Mouse (Mus musculus): Measurements from ENCODE around the gene Plcz1.

DNA sequence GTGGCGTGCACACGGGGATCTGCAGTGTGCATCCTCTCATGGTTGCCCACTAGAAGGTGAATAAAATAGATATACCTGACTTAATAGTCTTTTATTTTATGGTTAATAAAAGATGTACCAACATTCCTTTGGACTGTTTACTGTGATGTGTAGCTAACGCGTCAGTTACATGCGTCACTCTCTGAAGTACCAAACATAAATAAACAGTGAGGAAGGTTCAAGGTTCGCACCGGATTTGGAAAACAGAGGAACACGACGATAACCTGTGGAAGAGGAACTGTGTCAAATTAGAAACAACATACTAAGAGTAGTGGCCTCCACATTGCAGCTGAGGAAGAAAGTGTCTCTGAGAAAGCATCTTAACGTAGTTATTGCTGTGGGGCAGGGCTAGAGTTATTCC is 51.7 kb downstream of the Plcz1 start:
- TF ChIP-seq POLR2A (IDR thresholded peaks at IDR 0.05; ENCODE audit: insufficient read depth, low read length) = no peak
- no peak for TF ChIP-seq CTCF (IDR thresholded peaks at IDR 0.05; ENCODE audit: low read depth, low read length)
- no peak for TF ChIP-seq EP300 (IDR thresholded peaks at IDR 0.05; ENCODE audit: insufficient read depth, low read depth, low read length)

All from ES-Bruce4 (cell line).